Mouse (Mus musculus) spleen, adult 2 months (tissue): ENCODE results near the gene Trim80.

Experiments
- CTCF ChIP-seq: fragments of 200-500 bp; IDR thresholded peaks from 2 replicates; pipeline ENCODE4 v1.5.1; 2011; ENCODE audit warnings: mild to moderate bottlenecking, inconsistent platforms; ENCODE audit not compliant: insufficient read depth, insufficient read length, insufficient replicate concordance; ENCODE audit errors: extremely low read depth
- POLR2A ChIP-seq: fragments of 200-500 bp; IDR thresholded peaks from 2 replicates; pipeline ENCODE4 v1.6.1; 2011; ENCODE audit warnings: low read depth, low read length, inconsistent platforms

DNA sequence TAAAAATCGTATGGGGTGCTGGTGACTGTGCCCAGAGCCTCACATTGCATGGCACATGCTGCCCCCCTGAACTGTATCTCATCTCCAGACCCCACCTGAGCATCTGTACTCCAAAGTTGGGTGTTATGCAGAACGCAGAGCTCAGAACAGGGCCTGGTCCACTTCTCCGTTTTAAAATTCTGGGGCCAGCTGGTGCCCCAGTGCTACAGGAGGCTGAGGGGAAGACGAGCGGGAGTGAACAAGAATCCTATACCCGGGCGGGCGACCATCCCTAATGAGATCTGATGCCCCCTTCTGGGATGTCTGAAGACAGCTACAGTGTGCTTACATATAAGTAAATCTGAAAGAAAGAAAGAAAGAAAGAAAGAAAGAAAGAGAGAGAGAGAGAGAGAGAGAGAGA, 20.6 kb downstream of the Trim80 start:
- no peak for TF ChIP-seq POLR2A
- TF ChIP-seq CTCF = no peak
